Mouse (Mus musculus): ENCODE measurements around the gene Phf21a.

Phf21a gene

DNA sequence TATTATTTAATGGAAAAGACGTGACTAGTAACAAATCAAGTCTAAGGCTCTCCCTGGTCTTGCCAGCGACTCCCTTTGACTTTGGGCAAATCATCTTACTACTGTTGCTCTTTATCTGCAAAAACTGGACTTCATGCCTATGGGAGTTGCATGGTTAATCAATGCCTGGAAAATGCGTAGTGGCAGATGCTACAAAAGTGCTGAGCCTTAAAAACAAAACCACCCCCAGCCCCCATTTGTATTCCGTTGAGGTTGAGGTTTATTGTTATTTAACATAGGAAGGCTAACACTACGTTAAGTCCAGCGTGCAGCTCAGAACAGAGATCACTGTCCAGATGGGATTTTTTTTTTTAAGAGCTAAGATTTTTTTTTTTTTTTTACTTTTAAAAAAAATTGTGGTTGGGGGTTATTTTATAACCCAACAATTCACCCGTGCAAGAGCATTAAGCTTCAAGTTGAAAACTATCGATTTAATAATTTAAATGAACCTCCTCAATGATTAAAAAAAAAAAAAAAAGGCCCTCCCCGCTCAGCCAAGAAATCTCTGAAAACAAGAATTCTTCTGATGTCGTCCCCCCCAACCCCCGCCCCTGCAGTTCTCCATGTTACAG lies 89.3 kb downstream of the Phf21a start:
- DNase-seq (ENCODE audit: low spot score in 2 of 2): no peak

DNA sequence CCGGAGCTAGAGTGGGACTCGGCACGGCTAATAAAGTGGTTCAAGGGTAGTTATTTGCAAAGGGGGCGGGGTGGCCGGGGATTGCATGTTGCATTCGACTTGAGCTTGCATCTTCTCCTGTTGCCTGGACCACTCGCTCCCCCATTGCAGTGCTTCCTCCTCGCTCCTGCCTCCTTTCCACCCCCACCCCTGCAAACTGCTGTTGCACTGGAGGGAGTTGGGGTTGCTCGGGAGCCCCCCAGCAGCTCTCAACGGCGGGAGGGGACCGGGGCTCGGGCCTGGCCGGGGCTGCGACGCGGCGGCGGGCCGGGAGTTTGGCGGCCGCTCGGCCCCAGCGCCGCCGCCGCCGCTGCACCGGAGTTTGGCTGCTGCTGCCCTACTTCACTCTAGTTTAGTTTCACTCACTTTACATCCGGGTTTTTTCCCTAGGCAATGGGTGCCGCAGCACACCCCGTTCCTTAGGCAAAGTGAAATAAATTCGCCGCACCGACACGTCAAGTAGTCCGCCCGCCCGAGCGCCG lies 90.1 kb downstream of the Phf21a start:
- DNase-seq (ENCODE audit: low spot score in 2 of 2): peak; percentile 82 to 88

DNA sequence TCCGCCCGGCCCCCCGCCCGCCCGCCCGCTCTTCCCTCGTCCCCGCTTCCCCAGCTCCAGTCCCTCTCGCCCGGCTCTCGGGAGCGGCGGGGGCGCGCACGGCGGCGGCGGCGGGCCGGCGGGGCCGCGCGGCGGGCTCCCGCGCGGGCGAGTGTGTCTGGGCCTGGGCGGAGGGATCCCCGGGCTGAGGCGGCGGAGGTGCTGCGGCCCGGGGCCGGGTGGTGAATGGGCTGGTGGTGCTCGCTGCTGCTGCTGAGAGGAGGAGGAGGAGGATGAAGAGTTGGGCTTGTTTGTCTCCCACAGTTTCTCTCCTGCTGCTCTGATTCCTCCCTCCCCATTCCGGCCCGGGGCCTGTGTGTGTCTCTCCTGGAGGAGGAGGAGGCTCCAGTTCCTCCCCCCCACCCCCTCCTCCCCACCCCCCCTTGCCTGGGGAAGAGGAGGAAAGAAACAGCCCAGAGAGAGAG lies 90.7 kb downstream of the Phf21a start:
- DNase-seq (ENCODE audit: low spot score in 2 of 2): peak; percentile 95

DNA sequence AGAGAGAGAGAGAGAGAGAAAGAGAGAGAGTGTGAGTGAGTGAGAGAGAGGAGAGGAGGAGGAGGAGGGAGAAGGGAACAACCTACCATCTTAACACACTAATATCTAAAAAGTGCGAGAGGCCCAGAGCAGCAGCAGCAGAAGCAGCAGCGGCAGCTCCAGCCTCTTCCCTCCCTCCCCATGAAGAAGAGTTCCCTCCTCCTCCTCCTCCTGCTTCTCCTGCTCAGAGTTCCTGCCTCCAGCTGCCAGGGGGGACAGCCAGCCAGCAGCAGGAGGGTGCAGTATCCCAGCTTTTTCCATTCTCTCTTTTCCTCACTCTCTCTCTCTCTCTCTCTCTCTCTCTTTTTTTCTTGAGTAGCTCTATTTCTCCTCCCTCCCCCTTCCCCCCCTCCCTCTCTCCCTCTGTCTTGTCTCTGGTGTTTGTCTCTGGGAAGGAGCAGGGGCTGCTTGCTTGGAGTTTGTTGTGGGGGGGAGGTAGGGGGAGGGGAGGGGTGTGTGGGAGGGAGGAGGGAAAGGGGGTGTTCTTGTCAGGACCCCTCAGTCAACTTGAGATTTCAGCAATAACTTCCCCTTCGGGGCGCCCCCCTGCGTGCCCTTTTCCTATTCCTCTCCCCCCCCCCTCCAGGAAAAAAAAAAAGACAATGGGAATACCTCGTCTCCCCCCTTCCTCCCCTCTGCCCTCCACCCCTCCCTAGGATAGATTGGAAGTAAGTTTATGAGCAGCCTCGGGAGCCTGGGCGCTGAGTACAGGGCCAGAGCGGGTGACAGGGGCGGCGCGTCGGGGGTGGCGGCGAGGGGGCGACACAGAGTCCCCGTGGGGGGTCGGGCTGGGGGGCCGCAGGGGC lies 91.4 kb downstream of the Phf21a start:
- peak; percentile 56 to 74 for DNase-seq (ENCODE audit: low spot score in 2 of 2)

DNA sequence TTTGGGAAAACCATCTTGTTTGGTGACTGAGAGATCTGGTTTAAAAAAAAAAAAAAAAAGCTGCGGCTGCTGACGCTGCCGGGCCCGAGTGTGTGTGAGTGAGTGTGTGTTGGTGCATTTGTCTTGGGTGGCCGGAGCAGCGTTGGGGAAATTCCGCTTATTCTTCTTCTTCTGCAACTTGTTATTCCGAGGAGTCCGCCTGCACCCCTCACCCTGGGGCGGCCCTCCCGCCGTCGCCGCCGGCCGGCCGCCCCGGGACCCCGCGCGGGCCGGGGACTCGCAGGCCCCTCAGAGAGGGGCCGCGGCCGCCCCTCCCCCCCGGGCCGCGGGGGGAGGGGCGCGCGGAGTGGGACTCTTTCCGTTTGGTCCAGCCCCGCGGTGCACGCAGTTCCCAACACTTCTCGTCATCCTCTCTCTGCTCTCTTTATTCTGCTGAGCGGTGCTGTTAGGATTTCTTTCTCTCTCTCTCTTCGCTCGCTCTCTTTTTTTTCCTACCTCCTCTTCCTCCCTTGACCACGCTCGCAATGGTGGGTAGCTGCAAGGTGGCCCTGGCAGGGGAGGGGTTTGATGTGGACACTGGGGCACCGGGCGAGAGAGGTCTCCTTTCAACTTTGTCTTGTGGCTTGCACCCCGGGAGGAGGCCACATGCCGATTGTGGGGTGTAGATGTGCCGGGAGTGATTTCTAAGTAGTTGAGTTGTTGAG lies 92.3 kb downstream of the Phf21a start:
- peak; percentile 49 to 51 for DNase-seq (ENCODE audit: low spot score in 2 of 2)

DNA sequence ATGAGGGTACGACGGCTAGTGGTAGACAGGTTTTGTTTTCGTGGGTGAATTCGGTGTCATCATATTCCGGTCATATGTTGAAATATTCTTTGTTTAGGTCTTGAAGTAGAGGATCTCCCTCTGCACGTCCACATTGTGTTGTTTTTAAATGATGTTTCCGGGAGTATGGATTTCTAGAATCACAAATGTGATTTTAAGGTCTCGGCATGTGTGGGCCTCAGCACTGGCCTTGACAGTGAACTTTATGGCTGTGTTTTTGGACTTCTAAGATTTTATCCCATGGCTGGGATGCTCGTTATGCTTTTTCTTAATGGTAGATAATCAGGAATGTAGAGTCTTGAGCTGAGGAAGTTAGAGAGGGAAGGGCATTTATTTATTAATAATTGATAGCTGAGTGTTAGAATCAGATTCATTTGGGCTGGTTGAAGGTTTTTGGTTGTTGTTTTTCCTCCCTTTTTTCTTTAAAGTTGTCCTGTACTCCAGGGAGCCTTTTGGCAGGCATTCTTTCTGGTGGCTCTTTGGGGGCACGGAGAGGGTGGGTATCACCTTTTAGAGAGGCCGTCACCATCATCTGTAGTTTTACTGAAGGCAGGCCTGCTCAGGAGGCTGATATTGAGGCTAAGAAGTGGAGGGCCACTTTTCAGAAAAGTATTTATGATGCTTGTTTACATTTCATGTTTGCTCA lies 93.0 kb downstream of the Phf21a start:
- no peak for DNase-seq (ENCODE audit: low spot score in 2 of 2)

DNA sequence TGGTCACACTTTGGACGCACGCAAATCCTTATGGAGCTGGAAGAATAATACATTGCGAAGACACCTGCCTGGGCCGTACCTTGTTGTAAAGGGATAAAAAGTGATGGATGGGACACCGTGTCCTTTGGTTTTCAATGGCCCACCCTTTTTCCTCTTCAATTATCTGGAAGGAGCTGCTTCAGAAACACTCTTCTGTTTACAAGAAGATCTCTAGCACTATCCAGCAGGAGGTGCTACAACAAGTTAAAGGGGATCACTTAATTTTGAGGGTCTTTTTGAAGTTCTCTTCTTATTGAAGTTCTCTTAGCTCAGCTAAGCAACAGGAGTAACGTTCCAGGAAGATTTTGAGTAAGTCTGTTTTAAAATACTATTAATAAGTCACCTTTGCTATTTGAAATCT lies 94.1 kb downstream of the Phf21a start:
- DNase-seq (ENCODE audit: low spot score in 2 of 2): no peak

DNA sequence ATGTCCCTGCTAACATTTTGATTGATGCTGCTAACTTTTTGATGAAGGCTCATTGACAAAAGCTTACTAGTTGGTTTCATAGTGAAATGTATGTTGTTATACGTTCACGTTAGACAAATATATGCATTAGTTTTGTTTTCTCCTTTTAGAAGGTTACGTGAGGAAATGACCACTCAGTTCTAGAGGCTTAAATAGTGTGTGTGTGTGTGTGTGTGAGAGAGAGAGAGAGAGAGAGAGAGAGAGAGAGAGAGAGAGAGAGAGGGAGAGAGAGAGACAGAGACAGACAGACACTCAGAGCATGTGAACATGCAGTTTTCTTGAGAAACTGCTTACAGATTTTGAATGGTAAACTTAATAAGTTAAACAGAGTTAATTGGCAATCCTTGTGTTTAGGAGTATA lies 95.8 kb downstream of the Phf21a start:
- DNase-seq (ENCODE audit: low spot score in 2 of 2): no peak

DNA sequence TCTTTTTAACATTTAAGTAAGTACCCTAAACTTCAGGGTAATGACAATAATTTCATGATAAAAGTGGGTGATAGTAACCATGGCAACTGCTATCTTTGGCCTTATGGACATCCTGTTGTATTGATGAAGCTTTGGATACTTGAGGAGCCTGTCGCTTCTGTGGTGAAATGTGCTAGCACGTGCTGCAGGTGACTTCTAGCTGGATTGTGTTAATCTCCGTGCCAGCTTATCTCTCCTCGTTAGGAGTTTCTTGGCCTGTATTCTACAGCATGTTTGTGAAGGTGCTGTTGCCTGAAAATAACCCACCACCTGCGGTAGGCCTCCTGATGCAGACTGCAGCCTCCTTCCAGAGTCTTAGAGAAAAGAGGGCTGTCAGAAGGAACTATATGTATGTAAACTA lies 98.0 kb downstream of the Phf21a start:
- no peak for DNase-seq (ENCODE audit: low spot score in 2 of 2)

DNA sequence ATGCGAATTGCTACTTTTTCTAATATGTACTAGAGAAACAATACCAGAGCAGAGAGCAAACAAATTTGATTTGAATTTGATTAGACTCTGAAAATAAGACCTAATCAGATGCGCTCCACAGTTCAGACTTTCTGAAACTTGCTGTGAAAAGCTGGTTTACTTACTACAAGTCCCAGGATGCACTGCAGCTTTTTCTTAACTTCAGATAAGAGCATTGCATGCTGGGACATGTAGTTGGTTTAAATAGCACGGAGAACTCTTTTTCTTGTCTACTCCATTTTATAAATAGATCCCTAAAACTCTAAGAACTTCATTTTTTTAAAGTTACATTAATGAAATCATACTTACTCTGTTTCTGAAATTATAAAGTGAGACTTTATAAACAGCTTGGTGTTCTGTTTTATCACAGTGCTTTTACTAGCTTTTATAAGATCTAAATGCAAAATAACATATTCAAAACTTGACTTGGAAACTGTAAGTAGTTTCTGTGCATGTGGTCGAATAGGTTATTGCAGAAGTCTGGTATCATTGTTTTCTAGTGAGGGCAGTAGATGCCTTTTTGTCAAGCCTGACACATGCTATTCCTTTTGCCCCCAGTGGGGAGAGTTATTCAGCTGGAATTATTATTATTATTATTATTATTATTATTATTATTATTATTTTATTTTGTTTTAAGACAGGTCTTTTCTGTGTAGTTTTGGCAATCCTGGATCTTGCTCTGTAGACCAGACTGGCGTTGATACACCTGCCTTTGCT lies 99.1 kb downstream of the Phf21a start:
- peak in 1 of 2 experiments; percentile 56 for DNase-seq (ENCODE audit: low spot score in 2 of 2)

DNA sequence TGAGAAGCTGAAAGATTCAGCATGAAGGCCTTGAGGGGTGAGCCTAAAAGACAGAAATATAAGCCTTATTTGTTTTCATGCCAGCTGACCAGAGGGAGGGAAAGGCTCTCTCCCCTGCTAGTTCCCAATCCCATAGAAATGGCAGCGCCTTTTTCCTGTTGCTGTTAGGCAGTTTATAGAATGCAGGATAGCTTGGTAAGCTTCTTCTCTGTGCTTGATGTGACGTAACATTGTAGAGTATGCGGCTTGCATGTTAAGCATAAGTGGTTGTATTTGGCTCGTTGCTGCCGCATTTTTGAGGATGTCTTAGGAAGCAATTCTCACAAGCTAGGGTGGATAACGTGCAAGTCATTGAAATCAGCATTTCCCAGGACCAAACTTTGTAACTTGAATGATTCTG lies 105.2 kb downstream of the Phf21a start:
- peak in 1 of 2 experiments; percentile 45 for DNase-seq (ENCODE audit: low spot score in 2 of 2)

DNA sequence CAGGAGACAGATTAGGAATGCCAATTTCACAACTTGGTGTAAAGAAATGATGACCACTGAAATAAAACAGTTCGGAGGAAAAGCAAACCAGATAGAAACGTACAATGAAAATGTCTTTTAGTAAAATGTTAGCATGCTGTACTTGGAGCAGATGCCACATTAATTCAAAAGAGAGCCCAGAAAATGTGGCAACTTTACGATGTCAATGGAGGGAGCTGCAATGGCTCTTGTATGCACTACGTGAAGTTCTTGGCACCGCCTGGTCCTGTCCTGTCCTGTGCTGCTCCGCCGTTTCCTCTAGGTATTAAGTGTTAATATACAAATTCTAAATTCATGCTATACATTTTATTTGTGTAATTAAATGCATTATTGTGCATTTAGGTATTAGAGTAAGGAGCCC lies 105.8 kb downstream of the Phf21a start:
- peak in 1 of 2 experiments; percentile 46 for DNase-seq (ENCODE audit: low spot score in 2 of 2)

DNA sequence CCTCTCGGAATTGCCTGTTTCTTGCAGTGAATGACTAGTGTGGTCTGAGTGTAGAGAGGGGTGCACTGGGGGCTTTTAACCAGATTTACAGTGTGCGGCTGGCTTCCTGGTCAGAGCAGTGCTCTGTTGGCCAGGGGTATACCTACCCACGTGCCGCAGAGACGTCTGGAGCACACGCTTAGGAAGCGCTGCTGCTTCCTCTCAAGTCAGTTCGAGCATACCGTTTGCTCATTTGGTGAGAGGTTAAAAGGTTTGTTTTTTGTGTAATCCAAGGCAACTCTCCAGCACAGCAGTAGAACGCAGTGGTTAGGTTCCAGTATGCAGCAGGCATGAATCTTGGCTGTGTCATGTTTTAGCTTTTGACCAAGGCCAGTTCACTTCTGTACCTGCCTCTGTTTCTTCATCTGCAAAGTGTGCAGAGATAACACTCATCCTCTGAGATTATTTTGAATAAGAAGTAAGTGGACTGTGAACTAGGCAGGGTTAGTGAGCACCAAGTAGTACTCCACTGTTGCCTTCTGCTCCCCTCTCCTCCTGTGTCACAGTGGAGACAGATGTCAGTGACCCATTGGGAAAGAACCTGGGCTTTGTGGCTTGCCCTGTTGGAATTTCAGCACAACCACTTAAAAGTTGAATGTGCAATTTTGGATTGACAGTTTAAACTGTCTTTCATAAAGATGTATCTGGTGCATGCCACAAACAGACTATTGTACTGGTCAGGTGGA lies 106.8 kb downstream of the Phf21a start:
- no peak for DNase-seq (ENCODE audit: low spot score in 2 of 2)

DNA sequence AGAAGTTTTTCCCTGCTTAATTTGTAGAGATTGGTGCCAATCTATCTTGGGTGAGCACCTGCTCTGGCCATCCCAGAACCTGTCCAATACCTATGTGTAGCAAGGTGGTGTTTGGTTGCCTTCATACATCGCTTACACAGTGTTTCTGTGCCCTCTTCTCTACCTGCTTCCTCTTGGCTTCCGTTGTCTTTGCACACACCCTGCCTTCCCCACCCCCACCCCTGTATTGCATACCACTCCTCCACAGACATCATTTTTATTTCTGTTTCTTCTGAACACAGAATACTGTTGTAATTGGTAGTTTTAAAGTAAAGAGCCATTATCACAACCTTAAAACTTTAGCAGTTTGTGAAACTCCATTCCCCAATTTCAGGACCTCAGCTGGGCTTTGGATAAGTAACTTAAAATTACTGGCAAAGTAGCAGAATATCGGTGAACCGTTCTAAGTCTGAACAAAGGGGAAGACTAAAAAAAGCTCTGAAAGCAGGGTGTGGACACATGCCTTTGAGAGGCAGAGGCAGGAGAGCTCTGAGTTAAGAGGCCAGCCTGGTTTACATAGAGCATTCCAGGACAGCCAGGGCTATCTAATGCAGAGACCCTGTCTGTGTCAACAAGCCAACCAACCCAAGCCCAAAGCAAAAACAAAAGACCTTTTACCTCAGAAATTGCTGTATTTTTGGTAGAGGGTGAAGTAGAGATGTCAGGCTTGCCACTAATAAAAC lies 109.6 kb downstream of the Phf21a start:
- no peak for DNase-seq (ENCODE audit: low spot score in 2 of 2)

DNA sequence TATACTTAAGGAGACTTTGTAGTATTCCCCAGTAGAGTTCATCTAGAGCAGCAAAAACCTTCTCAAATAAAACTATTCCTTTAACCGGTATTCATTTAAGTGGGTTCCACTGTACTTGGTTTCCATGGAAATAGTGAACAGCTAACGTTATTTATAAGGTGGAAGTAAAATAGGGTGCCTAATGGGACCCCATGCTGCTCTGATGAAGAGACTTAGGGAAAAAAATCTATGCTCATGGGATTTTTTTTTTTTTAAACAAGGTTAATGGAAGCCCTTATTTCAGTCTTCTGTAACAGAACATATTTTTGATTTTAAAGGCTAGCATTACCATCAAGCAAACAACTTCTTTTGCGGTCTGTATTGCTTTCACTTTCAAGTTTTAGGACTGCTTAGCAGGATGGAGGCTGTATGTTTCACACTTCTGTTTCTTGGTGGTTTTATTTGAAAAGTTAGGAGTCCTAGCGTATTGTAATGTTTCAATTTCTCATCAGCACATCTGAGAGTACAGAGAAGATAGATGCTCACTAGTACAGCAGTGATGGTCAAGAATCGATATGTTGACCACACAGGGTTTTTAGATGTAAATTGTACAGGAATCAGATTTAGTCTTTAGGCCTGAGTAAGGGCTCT lies 112.2 kb downstream of the Phf21a start:
- DNase-seq (ENCODE audit: low spot score in 2 of 2): no peak

DNA sequence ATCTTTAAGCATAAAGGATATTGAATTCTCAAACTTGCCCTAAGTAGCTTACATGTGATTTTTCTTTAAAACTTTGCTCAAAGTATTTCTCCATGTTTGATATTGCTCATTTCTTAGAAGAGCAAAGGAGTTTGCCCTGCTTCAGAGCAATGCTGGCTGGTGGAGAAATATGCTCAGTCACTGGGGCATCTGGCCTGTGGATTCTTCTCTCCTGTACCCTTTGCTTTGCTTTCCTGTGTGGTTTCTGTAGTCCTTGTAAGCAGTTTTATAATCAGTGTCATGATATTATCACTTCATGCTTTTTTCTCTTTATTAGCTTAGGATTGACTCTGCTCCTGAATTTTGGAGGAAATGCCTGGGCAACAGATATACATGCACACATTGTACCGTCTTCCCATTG lies 117.5 kb downstream of the Phf21a start:
- no peak for DNase-seq (ENCODE audit: low spot score in 2 of 2)

DNA sequence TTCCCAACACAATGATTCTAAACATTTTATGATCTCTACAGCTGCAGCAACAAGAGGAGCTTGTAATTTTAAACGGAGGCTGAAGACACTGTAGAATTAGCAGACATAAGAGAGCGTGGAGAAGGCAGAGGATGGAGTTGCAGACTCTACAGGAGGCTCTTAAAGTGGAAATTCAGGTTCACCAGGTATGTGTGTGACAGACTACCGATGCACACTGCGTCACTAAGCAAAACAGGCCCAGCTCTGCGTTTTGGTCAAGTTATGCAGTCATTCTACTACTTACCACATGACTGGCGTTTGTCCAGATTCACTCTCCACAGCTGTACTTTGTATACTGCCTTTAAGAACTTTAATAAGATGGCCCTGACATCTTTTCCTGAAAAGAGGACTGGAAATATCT lies 128.5 kb downstream of the Phf21a start:
- DNase-seq (ENCODE audit: low spot score in 2 of 2): no peak

DNA sequence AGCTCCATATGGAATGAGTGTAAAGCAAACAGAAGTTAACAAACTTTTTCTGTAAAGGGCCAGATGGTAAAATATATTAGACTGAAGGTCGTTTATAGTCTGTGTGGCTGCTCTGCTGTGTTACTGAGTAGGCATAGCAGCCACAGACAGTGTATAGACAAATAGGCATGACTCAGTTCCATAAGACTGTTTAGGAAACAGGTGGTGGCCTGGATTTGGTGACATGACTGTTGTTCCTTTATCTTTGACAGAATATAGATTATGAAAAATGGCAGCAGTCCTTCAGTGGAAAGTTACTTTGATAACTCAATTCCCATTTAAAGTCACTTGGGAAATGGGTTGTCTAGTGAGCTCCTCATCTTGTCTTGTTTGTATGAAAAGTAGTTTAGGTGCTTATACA lies 132.7 kb downstream of the Phf21a start:
- DNase-seq (ENCODE audit: low spot score in 2 of 2): no peak

DNA sequence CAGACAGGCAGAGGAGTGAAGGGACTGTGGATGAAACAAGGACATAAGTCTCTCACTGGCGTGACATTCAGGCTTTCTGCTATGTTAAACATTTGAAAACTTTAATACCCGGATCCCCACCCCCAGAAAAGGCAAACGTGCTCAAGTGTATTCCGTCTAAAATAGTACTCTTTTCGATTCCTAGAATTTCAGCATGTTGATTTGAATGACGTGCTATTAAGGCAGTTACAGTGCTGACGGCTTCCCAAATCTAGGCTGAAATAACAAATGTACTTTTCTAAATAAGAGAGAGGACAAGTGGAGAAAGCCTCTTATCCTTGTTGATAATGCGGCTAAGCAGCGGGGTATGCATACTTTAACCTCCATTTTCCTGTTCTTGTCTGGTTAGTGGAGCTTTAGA lies 137.1 kb downstream of the Phf21a start:
- no peak for DNase-seq (ENCODE audit: low spot score in 2 of 2)

Measured in right cerebral cortex, postnatal 10 days (tissue).